Mouse (Mus musculus) forebrain, embryonic 10.5 days (tissue): ENCODE results near the gene Hist2h2aa2. TPM values are rescaled to one million over a fixed set of nuclear protein-coding genes. Genes with fewer than 3 reads are reported as not detected.
"Not testable (repeated sequence)": the region's sequence is repeated elsewhere in the genome, so short reads cannot be mapped to it uniquely, and the experiment has no call there.

Source experiments
- DNase-seq: peaks from one replicate; pipeline ENCODE4 v3.0.0-alpha.2; 2017; ENCODE audit warnings: low spot score; ENCODE audit errors: extremely low spot score
- H3K27ac ChIP-seq: fragments of 300-500 bp; sonication (generic); 2 replicates; pipeline ENCODE4 v1.5.1; 2016; ENCODE audit warnings: mild to moderate bottlenecking
- H3K27me3 ChIP-seq: fragments of 300-500 bp; sonication (generic); 2 replicates; pipeline ENCODE4 v1.6.1; 2016; ENCODE audit warnings: mild to moderate bottlenecking; ENCODE audit not compliant: poor library complexity, severe bottlenecking
- H3K36me3 ChIP-seq: fragments of 300-500 bp; sonication (generic); replicated peaks from 2 replicates; pipeline ENCODE4 v1.6.1; 2016; ENCODE audit warnings: mild to moderate bottlenecking, moderate library complexity
- H3K4me1 ChIP-seq: fragments of 300-500 bp; sonication (generic); 2 replicates; pipeline ENCODE4 v1.6.1; 2016
- H3K4me3 ChIP-seq: fragments of 300-500 bp; sonication (generic); 2 replicates; pipeline ENCODE4 v1.5.1; 2016; ENCODE audit warnings: mild to moderate bottlenecking, moderate library complexity
- H3K9me3 ChIP-seq: fragments of 300-500 bp; sonication (generic); 2 replicates; pipeline ENCODE4 v1.6.1; 2016; ENCODE audit warnings: mild to moderate bottlenecking, moderate library complexity
- WGBS: fragments of 180-500 bp; shearing (Covaris S2); methylation state at CpG from one replicate; pipeline ENCODE4 v1.1.7; 2016; 5-methylcytosine and 5-hydroxymethylcytosine counted together
- polyA plus RNA-seq: library from polyadenylated mRNA; unstranded; fragments of >200 nt; fragmentation: Nextera tagmentation; extraction: Ambion mirVana; gene quantifications from 2 replicates; pipeline ENCODE4 v1.2.1, GENCODE M21; 2016

The Hist2h2aa2 gene
- polyA plus RNA-seq = 19.2 and 34.4 TPM in 2 replicates

- WGBS = 4% methylated on average over 39 of the region's 85 CpGs
These were observed at the start of gene Hist2h2aa2 for GRCm38 (mm10) chr3:96239949-96240798. Gene Hist2h2aa2, minus strand, starts transcription at chr3:96240276.

GRCm38 (mm10) chr3:96289201-96289600 lies 49.1 kb upstream of the Hist2h2aa2 start:
- H3K36me3 ChIP-seq = no peaks in the 10 kb centered on the region
- H3K9me3 ChIP-seq = peaks cover 6% of the 10 kb centered on the region; the same call in 1 of the 2 replicates
- H3K4me3 ChIP-seq = no peak overlapping the region
- WGBS = 84% methylated on average over 3 of the region's 3 CpGs
- H3K27me3 ChIP-seq = peaks cover 20% of the 10 kb centered on the region
- peaks cover 15% of the 10 kb centered on the region for H3K4me1 ChIP-seq
- H3K27ac ChIP-seq = no peak overlapping the region
- DNase-seq = no peak

More at GRCm38 (mm10) chr3:96239949-96240798, at the start of gene Hist2h2aa2:
- not testable (repeated sequence) for H3K9me3 ChIP-seq, H3K36me3 ChIP-seq, H3K27me3 ChIP-seq
- Histone ChIP-seq H3K4me3 (peak within 1 kb of the TSS; percentile 43), H3K4me1 (peaks cover 55% of the 10 kb centered on the region), H3K27ac (peak within 1 kb of the TSS; percentile 99)
- DNase-seq = peak; percentile 71

- Histone ChIP-seq H3K4me1 (peaks cover 22% of the 10 kb centered on the region), H3K27me3 (peaks cover 37% of the 10 kb centered on the region)
- not testable (repeated sequence) for H3K27ac ChIP-seq, DNase-seq, H3K9me3 ChIP-seq, H3K36me3 ChIP-seq, H3K4me3 ChIP-seq
- WGBS = 86% methylated on average over 11 of the region's 11 CpGs
These were observed 47.3 kb upstream of the Hist2h2aa2 start for GRCm38 (mm10) chr3:96287334-96287733.

GRCm38 (mm10) chr3:96284457-96284856 lies 44.4 kb upstream of the Hist2h2aa2 start:
- WGBS = 20% methylated on average over 4 of the region's 4 CpGs
- Histone ChIP-seq H3K4me1 (peaks cover 22% of the 10 kb centered on the region), H3K27me3 (peaks cover 45% of the 10 kb centered on the region), H3K36me3 (no peaks in the 10 kb centered on the region), H3K4me3 (peak overlapping the region; percentile 6; the same call in 1 of the 2 replicates), H3K9me3 (peaks cover 6% of the 10 kb centered on the region; the same call in 1 of the 2 replicates), H3K27ac (no peak overlapping the region)
- no peak for DNase-seq

- no peak overlapping the region for H3K4me3 ChIP-seq
- no peaks in the 10 kb centered on the region for H3K36me3 ChIP-seq
- peaks cover 38% of the 10 kb centered on the region for H3K27me3 ChIP-seq
- H3K4me1 ChIP-seq = peaks cover 32% of the 10 kb centered on the region
- H3K9me3 ChIP-seq = no peaks in the 10 kb centered on the region
- 56% methylated on average over 6 of the region's 6 CpGs for WGBS
- no peak for DNase-seq
- no peak overlapping the region for H3K27ac ChIP-seq
These were observed 40.6 kb upstream of the Hist2h2aa2 start for GRCm38 (mm10) chr3:96280660-96281059.

- Histone ChIP-seq H3K9me3 (no peaks in the 10 kb centered on the region), H3K36me3 (no peaks in the 10 kb centered on the region), H3K4me3 (peak overlapping the region; percentile 61), H3K27me3 (peaks cover 14% of the 10 kb centered on the region), H3K4me1 (peaks cover 16% of the 10 kb centered on the region), H3K27ac (peak overlapping the region; percentile 91)
- WGBS = under 1% methylated on average over 49 of the region's 49 CpGs
- DNase-seq = peak; percentile 94
These were observed 37.9 kb upstream of the Hist2h2aa2 start for GRCm38 (mm10) chr3:96277800-96278624.

- H3K27ac ChIP-seq = peak overlapping the region; percentile 91
- peak overlapping the region; percentile 61 for H3K4me3 ChIP-seq
- H3K36me3 ChIP-seq = no peaks in the 10 kb centered on the region
- WGBS = 19% methylated on average over 8 of the region's 8 CpGs
- H3K27me3 ChIP-seq = peaks cover 8% of the 10 kb centered on the region
- H3K9me3 ChIP-seq = no peaks in the 10 kb centered on the region
- DNase-seq = no peak
- peaks cover 15% of the 10 kb centered on the region for H3K4me1 ChIP-seq
These were observed 37.3 kb upstream of the Hist2h2aa2 start for GRCm38 (mm10) chr3:96277428-96277799.

GRCm38 (mm10) chr3:96273591-96274465 lies 33.8 kb upstream of the Hist2h2aa2 start:
- H3K27me3 ChIP-seq = no peaks in the 10 kb centered on the region
- 91% methylated on average over 17 of the region's 17 CpGs for WGBS
- no peak for DNase-seq
- no peak overlapping the region for H3K27ac ChIP-seq
- H3K9me3 ChIP-seq = no peaks in the 10 kb centered on the region
- no peak overlapping the region for H3K4me3 ChIP-seq
- H3K36me3 ChIP-seq = no peaks in the 10 kb centered on the region
- H3K4me1 ChIP-seq = peaks cover 20% of the 10 kb centered on the region

GRCm38 (mm10) chr3:96269511-96270474 lies 29.7 kb upstream of the Hist2h2aa2 start, which contains the start of gene Hist2h2bb:
Gene Hist2h2bb, plus strand, starts transcription at chr3:96269752.
- DNase-seq = peak; percentile 92
- Histone ChIP-seq H3K4me3 (peak within 1 kb of the TSS; percentile 67), H3K27me3 (no peaks in the 10 kb centered on the region), H3K27ac (peak within 1 kb of the TSS; percentile 96), H3K9me3 (no peaks in the 10 kb centered on the region), H3K36me3 (no peaks in the 10 kb centered on the region), H3K4me1 (peaks cover 27% of the 10 kb centered on the region)
- WGBS = under 1% methylated on average over 45 of the region's 45 CpGs

GRCm38 (mm10) chr3:96268776-96269378 lies 28.8 kb upstream of the Hist2h2aa2 start:
- Histone ChIP-seq H3K27ac (peak overlapping the region; percentile 96), H3K4me3 (peak overlapping the region; percentile 67), H3K4me1 (peaks cover 36% of the 10 kb centered on the region)
- DNase-seq = peak; percentile 58
- under 1% methylated on average over 15 of the region's 44 CpGs for WGBS
- H3K27me3 ChIP-seq, H3K9me3 ChIP-seq, H3K36me3 ChIP-seq: not testable (repeated sequence)
